Mouse (Mus musculus): ENCODE results near the gene Vmn1r188. TPM values are rescaled to one million over a fixed set of nuclear protein-coding genes. Genes with fewer than 3 reads are reported as not detected.
"Not testable (repeated sequence)": the region's sequence is repeated elsewhere in the genome, so short reads cannot be mapped to it uniquely, and the experiment has no call there.

The Vmn1r188 gene
- not detected in 2 replicates for polyA plus RNA-seq (2015; fragmentation: Nextera tagmentation; extraction: Ambion mirVana)

GRCm38 (mm10) chr13:22084140-22084539, at the start of gene Vmn1r188:
Gene Vmn1r188, plus strand, starts transcription at chr13:22084440.
- H3K27ac ChIP-seq; H3K4me1 ChIP-seq; H3K9me3 ChIP-seq; H3K27me3 ChIP-seq; H3K4me3 ChIP-seq; H3K9ac ChIP-seq; H3K4me2 ChIP-seq; ATAC-seq (ENCODE audit: borderline replicate concordance, extremely low read depth, low FRiP score, low TSS enrichment); H3K36me3 ChIP-seq: not testable (repeated sequence)
- WGBS, result 70% methylated on average over 1 of the region's 1 CpGs

GRCm38 (mm10) chr13:22034443-22035266, 49.6 kb upstream of the Vmn1r188 start:
- H3K4me2 ChIP-seq, result peak overlapping the region; percentile 73
- no peak for ATAC-seq (ENCODE audit: borderline replicate concordance, extremely low read depth, low FRiP score, low TSS enrichment)
- no peaks in the 10 kb centered on the region for H3K27me3 ChIP-seq
- H3K9ac ChIP-seq, result peak overlapping the region; percentile 46
- no peaks in the 10 kb centered on the region for H3K36me3 ChIP-seq
- H3K4me1 ChIP-seq, result peaks cover 27% of the 10 kb centered on the region
- H3K4me3 ChIP-seq, result peak overlapping the region; percentile 45
- peak overlapping the region; percentile 93 for H3K27ac ChIP-seq
- WGBS, result 2% methylated on average over 14 of the region's 14 CpGs
- H3K9me3 ChIP-seq, result no peaks in the 10 kb centered on the region

- Histone ChIP-seq H3K27ac (peak within 1 kb of the TSS; percentile 93), H3K4me3 (peak within 1 kb of the TSS; percentile 45), H3K9ac (peak within 1 kb of the TSS; percentile 61), H3K4me2 (peak within 1 kb of the TSS; percentile 73), H3K4me1 (peaks cover 32% of the 10 kb centered on the region)
- peak; percentile 99 for ATAC-seq (ENCODE audit: borderline replicate concordance, extremely low read depth, low FRiP score, low TSS enrichment)
- not testable (repeated sequence) for H3K27me3 ChIP-seq, H3K9me3 ChIP-seq, H3K36me3 ChIP-seq
- 1% methylated on average over 28 of the region's 69 CpGs for WGBS
Measured at GRCm38 (mm10) chr13:22035267-22036148, 48.7 kb upstream of the Vmn1r188 start, which contains the start of the genes Hist1h2ah and Hist1h2bk. Gene Hist1h2ah, minus strand, starts transcription at chr13:22035568. Gene Hist1h2bk, plus strand, starts transcription at chr13:22035870.

- Histone ChIP-seq H3K27me3 (no peaks in the 10 kb centered on the region), H3K4me3 (peak overlapping the region; percentile 45), H3K9ac (peak overlapping the region; percentile 61), H3K4me1 (peaks cover 29% of the 10 kb centered on the region), H3K4me2 (peak overlapping the region; percentile 73), H3K9me3 (no peaks in the 10 kb centered on the region), H3K36me3 (no peaks in the 10 kb centered on the region), H3K27ac (peak overlapping the region; percentile 93)
- ATAC-seq (ENCODE audit: borderline replicate concordance, extremely low read depth, low FRiP score, low TSS enrichment), result peak; percentile 7
- 2% methylated on average over 20 of the region's 23 CpGs for WGBS
Measured at GRCm38 (mm10) chr13:22036149-22036956, 47.9 kb upstream of the Vmn1r188 start.

GRCm38 (mm10) chr13:22036986-22037385, 47.3 kb upstream of the Vmn1r188 start:
- 41% methylated on average over 3 of the region's 3 CpGs for WGBS
- Histone ChIP-seq H3K4me1 (peaks cover 31% of the 10 kb centered on the region), H3K9me3 (no peaks in the 10 kb centered on the region), H3K4me2 (peak overlapping the region; percentile 73), H3K4me3 (peak overlapping the region; percentile 45), H3K9ac (peak overlapping the region; percentile 61), H3K27ac (peak overlapping the region; percentile 93), H3K27me3 (no peaks in the 10 kb centered on the region), H3K36me3 (no peaks in the 10 kb centered on the region)
- no peak for ATAC-seq (ENCODE audit: borderline replicate concordance, extremely low read depth, low FRiP score, low TSS enrichment)

- H3K9ac ChIP-seq, result no peak overlapping the region
- ATAC-seq (ENCODE audit: borderline replicate concordance, extremely low read depth, low FRiP score, low TSS enrichment), result no peak
- peaks cover 35% of the 10 kb centered on the region for H3K4me1 ChIP-seq
- no peaks in the 10 kb centered on the region for H3K9me3 ChIP-seq
- H3K27me3 ChIP-seq, result no peaks in the 10 kb centered on the region
- H3K4me2 ChIP-seq, result no peak overlapping the region
- WGBS, result 50% methylated on average over 2 of the region's 2 CpGs
- no peaks in the 10 kb centered on the region for H3K36me3 ChIP-seq
- peak overlapping the region; percentile 93; the same call in 1 of the 2 replicates for H3K27ac ChIP-seq
- H3K4me3 ChIP-seq, result no peak overlapping the region
Measured at GRCm38 (mm10) chr13:22037415-22037814, 46.8 kb upstream of the Vmn1r188 start.

- no peaks in the 10 kb centered on the region for H3K9me3 ChIP-seq
- H3K27me3 ChIP-seq, result no peaks in the 10 kb centered on the region
- peak overlapping the region; percentile 63; the same call in 1 of the 2 replicates for H3K4me2 ChIP-seq
- no peak overlapping the region for H3K9ac ChIP-seq
- peaks cover 30% of the 10 kb centered on the region for H3K4me1 ChIP-seq
- no peak for ATAC-seq (ENCODE audit: borderline replicate concordance, extremely low read depth, low FRiP score, low TSS enrichment)
- no peaks in the 10 kb centered on the region for H3K36me3 ChIP-seq
- no peak overlapping the region for H3K4me3 ChIP-seq
- WGBS, result 53% methylated on average over 5 of the region's 5 CpGs
- peak overlapping the region; percentile 95 for H3K27ac ChIP-seq
Measured at GRCm38 (mm10) chr13:22039364-22039763, 44.9 kb upstream of the Vmn1r188 start.

- H3K27me3 ChIP-seq, result no peaks in the 10 kb centered on the region
- peak overlapping the region; percentile 95 for H3K27ac ChIP-seq
- peak overlapping the region; percentile 41 for H3K4me3 ChIP-seq
- H3K36me3 ChIP-seq, result no peaks in the 10 kb centered on the region
- H3K9me3 ChIP-seq, result no peaks in the 10 kb centered on the region
- H3K9ac ChIP-seq, result peak overlapping the region; percentile 51
- ATAC-seq (ENCODE audit: borderline replicate concordance, extremely low read depth, low FRiP score, low TSS enrichment), result no peak
- peaks cover 35% of the 10 kb centered on the region for H3K4me1 ChIP-seq
- WGBS, result 2% methylated on average over 2 of the region's 2 CpGs
- H3K4me2 ChIP-seq, result peak overlapping the region; percentile 63
Measured at GRCm38 (mm10) chr13:22039951-22040463, 44.2 kb upstream of the Vmn1r188 start.

- 1% methylated on average over 24 of the region's 24 CpGs for WGBS
- ATAC-seq (ENCODE audit: borderline replicate concordance, extremely low read depth, low FRiP score, low TSS enrichment), result no peak; the same call in 1 of the 2 replicates
- Histone ChIP-seq H3K4me1 (peaks cover 35% of the 10 kb centered on the region), H3K27me3 (no peaks in the 10 kb centered on the region), H3K9me3 (no peaks in the 10 kb centered on the region), H3K4me2 (peak overlapping the region; percentile 63), H3K27ac (peak overlapping the region; percentile 95), H3K9ac (peak overlapping the region; percentile 51), H3K4me3 (peak overlapping the region; percentile 41), H3K36me3 (no peaks in the 10 kb centered on the region)
Measured at GRCm38 (mm10) chr13:22040464-22041141, 43.6 kb upstream of the Vmn1r188 start.

GRCm38 (mm10) chr13:22041142-22041536, 43.1 kb upstream of the Vmn1r188 start, which contains the start of gene Hist1h4i:
Gene Hist1h4i, minus strand, starts transcription at chr13:22041362.
- under 1% methylated on average over 27 of the region's 27 CpGs for WGBS
- H3K36me3 ChIP-seq, H3K27me3 ChIP-seq, H3K9me3 ChIP-seq: not testable (repeated sequence)
- peaks cover 34% of the 10 kb centered on the region for H3K4me1 ChIP-seq
- H3K27ac ChIP-seq, result peak within 1 kb of the TSS; percentile 95
- peak within 1 kb of the TSS; percentile 41 for H3K4me3 ChIP-seq
- peak; percentile 68 for ATAC-seq (ENCODE audit: borderline replicate concordance, extremely low read depth, low FRiP score, low TSS enrichment)
- peak within 1 kb of the TSS; percentile 63 for H3K4me2 ChIP-seq
- peak within 1 kb of the TSS; percentile 58 for H3K9ac ChIP-seq

Data from lung, embryonic 15.5 days (tissue).